Mouse (Mus musculus): Measurements from ENCODE around the gene Dst. TPM values are rescaled to one million over a fixed set of nuclear protein-coding genes. Genes with fewer than 3 reads are reported as not detected.
A peak's percentile ranks its signal among the peaks of the same experiment; 100 is the strongest.

Dst gene
- polyA plus RNA-seq, 1 experiment from 2014 or later: 15.0 TPM

DNA sequence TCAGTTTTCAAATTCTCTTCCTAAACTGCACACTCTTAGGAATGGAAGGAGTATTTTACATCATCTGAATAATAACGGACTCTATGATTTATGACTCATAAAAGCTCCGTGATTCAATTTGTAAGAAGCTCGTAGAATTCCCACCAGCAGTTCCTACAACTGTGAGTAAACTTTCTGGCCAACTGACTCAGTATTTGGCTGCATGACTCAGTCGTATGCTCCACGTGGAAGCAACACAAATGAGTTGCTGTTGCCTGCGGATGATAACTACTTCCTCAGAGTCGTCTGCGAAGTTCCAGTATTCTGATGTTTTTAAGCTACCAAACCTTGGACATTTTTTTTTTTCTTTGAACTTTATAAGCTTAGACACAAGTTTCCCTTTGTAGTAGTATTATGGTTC, 7.8 kb upstream of the Dst start:
- H3K9me3 ChIP-seq: no peaks in the 10 kb centered on the region
- H3K4me3 ChIP-seq: no peak overlapping the region
- no peaks in the 10 kb centered on the region for H3K36me3 ChIP-seq
- DNase-seq (ENCODE audit: low spot score): no peak
- peaks cover 19% of the 10 kb centered on the region for H3K4me1 ChIP-seq
- WGBS: 83% methylated on average over 8 of the region's 8 CpGs
- peaks cover 6% of the 10 kb centered on the region; the same call in 1 of the 2 replicates for H3K27me3 ChIP-seq (ENCODE audit: insufficient read depth, poor library complexity, severe bottlenecking)
- no peak overlapping the region for H3K27ac ChIP-seq

GRCm38 (mm10) chr1:33903587-33903986, 4.4 kb upstream of the Dst start:
- Histone ChIP-seq H3K9me3 (no peaks in the 10 kb centered on the region), H3K27ac (peak overlapping the region; percentile 25; the same call in 1 of the 2 replicates), H3K4me1 (peaks cover 14% of the 10 kb centered on the region), H3K36me3 (no peaks in the 10 kb centered on the region), H3K4me3 (peak overlapping the region; percentile 25), H3K27me3 (ENCODE audit: insufficient read depth, poor library complexity, severe bottlenecking) (peaks cover 26% of the 10 kb centered on the region)
- 20% methylated on average over 9 of the region's 9 CpGs for WGBS
- no peak for DNase-seq (ENCODE audit: low spot score)

GRCm38 (mm10) chr1:33906216-33906615, 1.8 kb upstream of the Dst start:
- WGBS: 30% methylated on average over 10 of the region's 10 CpGs
- H3K27me3 ChIP-seq (ENCODE audit: insufficient read depth, poor library complexity, severe bottlenecking): peaks cover 34% of the 10 kb centered on the region

DNA sequence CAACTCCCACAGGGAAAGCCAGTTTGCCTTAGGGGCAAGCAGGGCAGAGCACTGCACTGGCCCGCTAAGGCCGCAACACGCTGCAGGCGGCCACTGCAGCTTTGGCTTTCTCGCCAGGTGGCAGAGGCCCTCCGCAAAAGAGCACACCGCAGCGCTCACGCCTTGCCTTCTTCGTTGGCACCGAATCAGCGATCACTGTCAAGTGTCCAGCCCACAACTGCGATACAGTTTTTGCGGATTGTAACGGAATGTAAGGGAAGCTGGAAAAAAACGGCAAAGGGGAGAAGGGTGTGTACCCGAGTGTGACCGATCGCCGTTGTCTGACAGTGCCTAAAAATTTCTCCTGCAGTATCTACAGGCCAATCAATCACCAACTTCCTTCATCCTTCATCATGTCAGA, 1.1 kb upstream of the Dst start:
- DNase-seq (ENCODE audit: low spot score): no peak
- WGBS: 1% methylated on average over 20 of the region's 20 CpGs
- Histone ChIP-seq H3K9me3 (no peaks in the 10 kb centered on the region), H3K36me3 (no peaks in the 10 kb centered on the region), H3K4me3 (peak overlapping the region; percentile 79), H3K4me1 (peaks cover 22% of the 10 kb centered on the region), H3K27me3 (ENCODE audit: insufficient read depth, poor library complexity, severe bottlenecking) (peaks cover 34% of the 10 kb centered on the region), H3K27ac (peak overlapping the region; percentile 92; the same call in 1 of the 2 replicates)

More at GRCm38 (mm10) chr1:33906216-33906615, 1.8 kb upstream of the Dst start:
- peaks cover 22% of the 10 kb centered on the region for H3K4me1 ChIP-seq
- no peaks in the 10 kb centered on the region for H3K9me3 ChIP-seq
- no peak overlapping the region for H3K4me3 ChIP-seq
- H3K27ac ChIP-seq: no peak overlapping the region
- H3K36me3 ChIP-seq: no peaks in the 10 kb centered on the region
- no peak for DNase-seq (ENCODE audit: low spot score)

DNA sequence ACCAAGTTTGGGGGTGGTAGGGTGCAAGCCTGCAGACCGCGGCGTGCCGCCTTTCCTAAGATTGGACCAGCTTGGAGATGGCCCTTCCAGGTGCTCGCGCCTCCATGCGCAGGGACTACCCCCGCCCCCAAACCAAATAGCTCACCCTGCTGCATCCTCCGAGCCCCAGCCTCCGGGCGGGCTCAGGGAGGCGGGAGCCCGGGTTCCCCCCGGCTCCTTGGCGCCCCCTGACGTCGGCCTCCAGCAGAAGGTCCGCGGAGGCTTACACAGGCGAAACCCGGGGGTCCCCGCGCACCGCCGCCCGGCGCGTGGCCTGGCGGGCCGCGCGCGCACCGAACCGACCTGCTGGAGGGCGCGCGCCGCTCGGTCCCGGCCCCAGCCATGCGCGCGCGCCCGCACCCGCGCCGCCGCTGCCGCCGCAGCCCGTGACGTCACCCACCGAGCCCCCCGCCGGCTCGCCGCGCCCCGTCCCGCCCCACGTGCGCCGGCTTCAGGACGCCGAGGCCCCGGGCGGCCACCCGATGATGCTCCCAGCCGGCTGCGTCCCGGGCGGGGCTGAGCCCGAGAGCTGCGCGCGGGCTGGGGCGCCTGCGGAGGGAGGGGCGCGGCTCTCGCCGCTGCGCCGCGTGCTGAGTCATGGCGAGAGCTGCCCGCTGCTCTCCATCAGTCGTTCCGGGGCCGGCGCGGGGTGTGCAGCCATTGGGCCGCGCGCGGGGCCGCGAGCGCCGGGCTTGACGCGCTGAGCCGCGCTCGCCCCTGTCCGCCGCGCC, 419 bp upstream of the Dst start, which contains the start of gene Bend6:
TSS of gene Bend6 (minus strand) at position 396 of the 770 bp plus-strand sequence.
- H3K36me3 ChIP-seq: no peaks in the 10 kb centered on the region
- 2% methylated on average over 104 of the region's 110 CpGs for WGBS
- peak within 1 kb of the TSS; percentile 92 for H3K27ac ChIP-seq
- DNase-seq (ENCODE audit: low spot score): no peak
- H3K9me3 ChIP-seq: no peaks in the 10 kb centered on the region
- H3K27me3 ChIP-seq (ENCODE audit: insufficient read depth, poor library complexity, severe bottlenecking): peaks cover 34% of the 10 kb centered on the region
- peaks cover 22% of the 10 kb centered on the region for H3K4me1 ChIP-seq
- peak within 1 kb of the TSS; percentile 79 for H3K4me3 ChIP-seq

DNA sequence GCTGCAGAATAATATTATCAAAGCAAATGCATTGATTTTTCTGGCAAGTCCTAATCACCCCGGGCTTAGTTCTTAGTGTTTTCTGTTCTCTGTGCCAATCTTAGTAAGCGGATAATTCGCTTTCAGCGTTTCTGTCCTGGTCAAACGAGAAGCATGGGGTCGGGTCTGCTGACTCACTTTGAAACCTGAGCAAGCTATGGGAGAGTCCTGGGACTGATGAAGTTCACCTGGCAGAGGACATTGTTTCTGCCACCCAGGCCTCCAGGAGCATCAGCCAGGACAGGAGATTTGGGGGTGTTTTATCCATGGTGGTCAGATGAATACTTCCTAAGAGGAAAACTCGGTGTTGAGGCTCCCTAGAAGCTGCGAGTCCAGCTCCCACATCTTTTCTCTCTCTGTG, 3.6 kb downstream of the Dst start:
- H3K9me3 ChIP-seq: no peaks in the 10 kb centered on the region
- no peak for DNase-seq (ENCODE audit: low spot score)
- no peak overlapping the region for H3K4me3 ChIP-seq
- H3K4me1 ChIP-seq: peaks cover 12% of the 10 kb centered on the region
- peaks cover 7% of the 10 kb centered on the region for H3K36me3 ChIP-seq
- 76% methylated on average over 8 of the region's 8 CpGs for WGBS
- peaks cover 19% of the 10 kb centered on the region for H3K27me3 ChIP-seq (ENCODE audit: insufficient read depth, poor library complexity, severe bottlenecking)
- no peak overlapping the region for H3K27ac ChIP-seq

GRCm38 (mm10) chr1:33916554-33916953, 8.5 kb downstream of the Dst start:
- H3K27me3 ChIP-seq (ENCODE audit: insufficient read depth, poor library complexity, severe bottlenecking): no peaks in the 10 kb centered on the region
- peaks cover 7% of the 10 kb centered on the region for H3K36me3 ChIP-seq
- H3K4me1 ChIP-seq: no peaks in the 10 kb centered on the region
- H3K27ac ChIP-seq: no peak overlapping the region
- no peak for DNase-seq (ENCODE audit: low spot score)
- WGBS: 91% methylated on average over 5 of the region's 5 CpGs
- no peak overlapping the region for H3K4me3 ChIP-seq
- no peaks in the 10 kb centered on the region for H3K9me3 ChIP-seq

GRCm38 (mm10) chr1:33922975-33923374, 14.9 kb downstream of the Dst start:
- WGBS: 76% methylated on average over 7 of the region's 7 CpGs
- no peak for DNase-seq (ENCODE audit: low spot score)
- Histone ChIP-seq H3K9me3 (no peaks in the 10 kb centered on the region), H3K27ac (no peak overlapping the region), H3K4me1 (no peaks in the 10 kb centered on the region), H3K27me3 (ENCODE audit: insufficient read depth, poor library complexity, severe bottlenecking) (no peaks in the 10 kb centered on the region), H3K4me3 (no peak overlapping the region), H3K36me3 (no peaks in the 10 kb centered on the region)

DNA sequence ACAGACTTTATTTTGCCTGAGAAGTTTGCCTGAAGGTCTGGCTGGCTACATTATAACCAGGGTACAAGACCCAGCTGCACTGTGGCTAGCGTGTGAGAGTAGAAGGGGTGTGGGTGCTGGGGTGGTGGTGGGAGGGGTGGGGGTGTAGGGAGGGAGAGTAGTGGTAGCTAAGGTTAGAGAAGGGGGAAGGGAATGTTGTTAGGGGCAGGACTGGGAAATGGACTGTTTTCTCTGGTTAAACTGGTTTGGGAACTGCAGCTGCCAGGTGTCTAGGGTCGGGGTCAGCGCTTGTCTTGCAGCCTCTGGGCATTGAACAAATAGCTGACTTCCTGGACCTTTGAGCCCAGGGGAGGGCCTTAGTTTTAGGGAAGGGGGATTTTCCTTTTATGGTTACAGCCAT, 17.3 kb downstream of the Dst start:
- no peak overlapping the region for H3K27ac ChIP-seq
- no peak for DNase-seq (ENCODE audit: low spot score)
- no peaks in the 10 kb centered on the region for H3K4me1 ChIP-seq
- 68% methylated on average over 3 of the region's 3 CpGs for WGBS
- H3K9me3 ChIP-seq: no peaks in the 10 kb centered on the region
- H3K36me3 ChIP-seq: no peaks in the 10 kb centered on the region
- H3K4me3 ChIP-seq: no peak overlapping the region
- no peaks in the 10 kb centered on the region for H3K27me3 ChIP-seq (ENCODE audit: insufficient read depth, poor library complexity, severe bottlenecking)

GRCm38 (mm10) chr1:33927466-33927865, 19.4 kb downstream of the Dst start:
- WGBS: 86% methylated on average over 7 of the region's 7 CpGs
- no peak for DNase-seq (ENCODE audit: low spot score)
- no peaks in the 10 kb centered on the region for H3K27me3 ChIP-seq (ENCODE audit: insufficient read depth, poor library complexity, severe bottlenecking)
- no peaks in the 10 kb centered on the region for H3K4me1 ChIP-seq
- H3K9me3 ChIP-seq: no peaks in the 10 kb centered on the region
- H3K36me3 ChIP-seq: no peaks in the 10 kb centered on the region
- no peak overlapping the region for H3K4me3 ChIP-seq
- H3K27ac ChIP-seq: no peak overlapping the region

DNA sequence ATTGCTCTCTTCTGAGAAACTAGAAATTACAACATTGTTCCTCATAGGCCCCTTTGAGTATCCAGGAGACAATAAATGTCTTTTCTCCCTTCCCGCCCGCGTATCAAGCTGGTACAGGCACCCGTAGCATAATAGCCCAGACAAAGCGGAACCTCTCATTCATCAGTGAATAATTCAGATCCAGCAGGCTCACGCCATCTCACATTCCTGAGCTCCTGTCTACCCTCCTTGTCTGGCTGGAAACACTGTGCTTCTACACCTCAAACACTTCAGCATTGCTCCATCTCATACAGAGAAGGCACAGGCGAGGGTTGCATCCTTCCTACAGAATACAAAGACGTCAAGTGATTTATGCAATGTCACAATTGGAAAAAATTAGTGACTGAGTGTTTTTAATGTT, 23.8 kb downstream of the Dst start:
- 84% methylated on average over 8 of the region's 8 CpGs for WGBS
- no peak for DNase-seq (ENCODE audit: low spot score)

DNA sequence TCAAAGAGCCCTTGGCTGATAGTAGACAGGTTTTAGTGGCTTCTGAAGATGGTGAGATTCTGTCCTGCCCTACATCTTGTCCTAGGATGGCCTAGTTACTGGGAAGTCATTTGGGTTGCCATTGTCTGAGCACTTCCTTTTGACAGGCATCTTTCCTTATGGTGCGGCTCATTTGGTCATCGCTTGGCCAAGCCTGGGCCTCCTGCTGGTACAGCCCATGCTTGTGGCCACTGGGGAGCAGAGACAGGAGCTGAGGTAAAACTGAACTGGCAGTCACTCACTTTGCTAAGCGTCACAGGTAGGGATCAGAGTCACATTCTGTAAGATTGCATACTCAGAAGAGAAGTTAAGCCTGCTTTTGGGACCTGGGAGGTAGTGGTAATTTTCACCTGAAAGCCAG, 24.2 kb downstream of the Dst start:
- Histone ChIP-seq H3K4me3 (no peak overlapping the region), H3K36me3 (no peaks in the 10 kb centered on the region), H3K4me1 (no peaks in the 10 kb centered on the region), H3K27me3 (ENCODE audit: insufficient read depth, poor library complexity, severe bottlenecking) (no peaks in the 10 kb centered on the region), H3K27ac (no peak overlapping the region), H3K9me3 (no peaks in the 10 kb centered on the region)
- no peak for DNase-seq (ENCODE audit: low spot score)
- 87% methylated on average over 3 of the region's 3 CpGs for WGBS

More for the DNA sequence above, 23.8 kb downstream of the Dst start:
- no peaks in the 10 kb centered on the region for H3K4me1 ChIP-seq
- H3K27me3 ChIP-seq (ENCODE audit: insufficient read depth, poor library complexity, severe bottlenecking): no peaks in the 10 kb centered on the region
- no peak overlapping the region for H3K27ac ChIP-seq
- no peak overlapping the region for H3K4me3 ChIP-seq
- H3K36me3 ChIP-seq: no peaks in the 10 kb centered on the region
- H3K9me3 ChIP-seq: no peaks in the 10 kb centered on the region

DNA sequence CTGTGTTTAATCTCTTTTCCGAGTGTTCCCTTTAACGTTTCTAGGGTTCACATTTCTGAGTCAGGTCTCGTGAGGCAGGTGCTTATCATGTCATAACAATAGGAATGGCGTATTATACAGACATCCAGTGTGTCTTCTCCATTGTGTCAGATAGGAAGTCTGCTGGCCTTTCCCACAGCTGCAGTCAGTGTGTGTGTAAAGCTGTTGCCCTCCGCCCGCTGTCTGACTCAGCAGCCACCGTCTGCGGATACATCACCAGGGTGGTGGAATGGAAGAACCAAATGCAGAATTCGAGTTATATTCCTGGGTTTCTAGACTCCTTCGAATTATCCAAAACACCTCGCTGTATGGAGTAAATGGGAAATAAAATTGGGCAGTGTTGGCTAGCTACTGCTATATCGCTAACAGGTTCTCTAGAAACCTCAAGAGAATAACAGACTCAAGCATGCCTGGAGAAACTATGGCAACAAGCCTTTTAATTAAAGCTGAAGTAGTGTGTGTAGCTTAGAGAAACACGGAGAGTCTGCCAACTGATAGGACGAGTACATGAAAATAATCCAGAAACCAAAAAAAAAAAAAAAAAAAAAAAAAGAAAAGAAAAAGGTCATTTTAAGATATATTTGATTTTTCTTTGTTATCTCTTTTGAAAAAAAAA, 24.9 kb downstream of the Dst start:
- Histone ChIP-seq H3K27me3 (ENCODE audit: insufficient read depth, poor library complexity, severe bottlenecking) (no peaks in the 10 kb centered on the region), H3K27ac (no peak overlapping the region), H3K4me3 (no peak overlapping the region), H3K9me3 (no peaks in the 10 kb centered on the region), H3K36me3 (no peaks in the 10 kb centered on the region), H3K4me1 (no peaks in the 10 kb centered on the region)
- DNase-seq (ENCODE audit: low spot score): no peak
- WGBS: 76% methylated on average over 14 of the region's 14 CpGs

All from heart, embryonic 10.5 days (tissue).